Mouse (Mus musculus) erythroblast, embryonic 14.5 days (primary cell): ENCODE measurements around the gene Slc41a1.

ENCODE experiments used
- GATA1 ChIP-seq: IDR thresholded peaks from 2 replicates; pipeline ENCODE4 v1.6.1; 2012; ENCODE audit warnings: low read length, inconsistent platforms, mixed read lengths
- TAL1 ChIP-seq: IDR thresholded peaks from 3 replicates; pipeline ENCODE4 v1.6.1; 2012; ENCODE audit warnings: low read length, inconsistent platforms, mixed read lengths

DNA sequence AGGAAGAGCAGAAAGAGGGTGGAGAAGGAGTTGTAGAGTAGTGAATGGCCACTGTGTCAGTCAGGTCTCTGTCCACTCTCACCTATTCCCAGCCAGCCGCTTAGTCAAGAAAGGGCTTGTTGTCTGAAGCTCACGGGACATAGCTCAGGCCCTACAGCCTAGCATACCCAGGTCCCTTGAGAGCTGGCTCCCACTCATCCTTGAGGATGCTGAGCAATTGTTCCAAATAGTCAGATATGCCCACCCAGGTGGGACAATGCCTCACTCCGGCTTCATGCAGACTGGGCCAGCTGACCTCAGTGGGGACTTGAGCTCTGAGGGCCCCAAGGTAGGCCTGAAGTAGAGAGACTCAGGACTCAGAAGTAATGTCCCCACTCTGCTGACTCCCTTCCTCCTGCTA lies 23.1 kb upstream of the Slc41a1 start:
- no peak for TF ChIP-seq TAL1
- TF ChIP-seq GATA1, result no peak
